Mouse (Mus musculus) liver, adult 2 months (tissue): Measurements from ENCODE around the gene Olfr1155. TPM values are rescaled to one million over a fixed set of nuclear protein-coding genes. Genes with fewer than 3 reads are reported as not detected.

ENCODE experiments used
- DNase-seq: peaks from one replicate; pipeline ENCODE4 v3.0.0-alpha.2; 2011; ENCODE audit warnings: low read depth, low spot score; ENCODE audit errors: extremely low read depth
- H3K27ac ChIP-seq: fragments of 200-500 bp; replicated peaks from 2 replicates; pipeline ENCODE4 v1.5.1; 2012; ENCODE audit warnings: low read depth, mild to moderate bottlenecking, control low read depth, inconsistent platforms, low read length; ENCODE audit not compliant: insufficient read depth
- H3K27me3 ChIP-seq: fragments of 200-500 bp; 2 replicates; pipeline ENCODE4 v1.6.1; 2012; ENCODE audit warnings: mild to moderate bottlenecking, moderate library complexity, low read length, inconsistent platforms; ENCODE audit not compliant: control insufficient read depth, insufficient read depth
- H3K36me3 ChIP-seq: fragments of 200-500 bp; 2 replicates; pipeline ENCODE4 v1.6.1; 2012; ENCODE audit warnings: low read length, inconsistent platforms; ENCODE audit not compliant: control insufficient read depth, insufficient read depth
- H3K4me1 ChIP-seq: fragments of 200-500 bp; 2 replicates; pipeline ENCODE4 v1.6.1; 2011; ENCODE audit warnings: low read length; ENCODE audit not compliant: control insufficient read depth, insufficient read depth
- H3K4me3 ChIP-seq: fragments of 200-500 bp; 2 replicates; pipeline ENCODE4 v1.5.1; 2011; ENCODE audit warnings: low read depth, mild to moderate bottlenecking, control low read depth, low read length, moderate library complexity; ENCODE audit not compliant: insufficient read depth
- H3K79me2 ChIP-seq: fragments of 200-500 bp; 2 replicates; pipeline ENCODE4 v1.6.1; 2012; ENCODE audit warnings: inconsistent platforms, mild to moderate bottlenecking, low read length, moderate library complexity; ENCODE audit not compliant: control insufficient read depth, insufficient read depth
- H3K9ac ChIP-seq: fragments of 200-500 bp; 2 replicates; pipeline ENCODE4 v1.6.1; 2012; ENCODE audit warnings: low read depth, mild to moderate bottlenecking, control low read depth, inconsistent platforms, low read length
- CTCF ChIP-seq: fragments of 200-500 bp; IDR thresholded peaks from 2 replicates; pipeline ENCODE4 v1.5.1; 2011; ENCODE audit warnings: low read depth, low read length, control low read depth
- POLR2A ChIP-seq: fragments of 200-500 bp; IDR thresholded peaks from 2 replicates; pipeline ENCODE4 v1.6.1; 2011; ENCODE audit warnings: low read length, control low read depth; ENCODE audit not compliant: insufficient read depth; ENCODE audit errors: extremely low read depth
- WGBS: fragments of 180-500 bp; shearing (Covaris S2); methylation state at CpG from one replicate; pipeline ENCODE4 v1.1.7; 2018; 5-methylcytosine and 5-hydroxymethylcytosine counted together
- polyA plus RNA-seq: library from polyadenylated mRNA; depleted of rRNA; stranded (reverse); fragments of >200 nt; gene quantifications from 2 replicates; pipeline ENCODE4 v1.2.3, GENCODE M21; 2012; rRNA removed
- total RNA-seq: library from RNA; depleted of rRNA; stranded (reverse); fragments of >200 nt; gene quantifications from 2 replicates; pipeline ENCODE4 v1.2.3, GENCODE M21; 2014; rRNA removed

Olfr1155 gene
- total and polyA plus RNA-seq, 2 experiments, result not detected

GRCm38 (mm10) chr2:87894662-87895061 lies 50.3 kb downstream of the Olfr1155 start, which contains the start of gene Olfr1153:
Olfr1153 (plus strand) TSS chr2:87894962.
- 57% methylated on average over 1 of the region's 1 CpGs for WGBS
- H3K27me3 ChIP-seq, result no peaks in the 10 kb centered on the region

More at GRCm38 (mm10) chr2:87894662-87895061, 50.3 kb downstream of the Olfr1155 start, which contains the start of gene Olfr1153:
- TF ChIP-seq CTCF, result no peak
- TF ChIP-seq POLR2A, result no peak
- Histone ChIP-seq H3K36me3 (no peaks in the 10 kb centered on the region), H3K9ac (no peak within 1 kb of the TSS), H3K79me2 (no peaks in the 10 kb centered on the region), H3K4me1 (no peaks in the 10 kb centered on the region), H3K27ac (no peak within 1 kb of the TSS), H3K4me3 (no peak within 1 kb of the TSS)
- DNase-seq, result no peak

Other genes starting within 250 kb of the Olfr1155 start
- gene Olfr1137, start 232.0 kb downstream of the Olfr1155 start, total RNA-seq, result not detected in 2 replicates
- not detected in 2 replicates for gene Olfr1137, start 232.0 kb downstream of the Olfr1155 start, polyA plus RNA-seq
- not detected in 2 replicates for gene Olfr1138, start 205.2 kb downstream of the Olfr1155 start, total RNA-seq
- gene Olfr1138, start 205.2 kb downstream of the Olfr1155 start, polyA plus RNA-seq, result not detected in 2 replicates
- gene Olfr1140, start 201.4 kb downstream of the Olfr1155 start, total RNA-seq, result not detected in 2 replicates
- not detected in 2 replicates for gene Olfr1140, start 201.4 kb downstream of the Olfr1155 start, polyA plus RNA-seq
- not detected in 2 replicates for gene Olfr1141, start 191.1 kb downstream of the Olfr1155 start, total RNA-seq
- gene Olfr1141, start 191.1 kb downstream of the Olfr1155 start, polyA plus RNA-seq, result not detected in 2 replicates
- not detected in 2 replicates for gene Olfr152, start 165.7 kb downstream of the Olfr1155 start, total RNA-seq
- gene Olfr152, start 165.7 kb downstream of the Olfr1155 start, polyA plus RNA-seq, result not detected in 2 replicates
- not detected in 2 replicates for gene Olfr1143, start 144.5 kb downstream of the Olfr1155 start, total RNA-seq
- not detected in 2 replicates for gene Olfr1143, start 144.5 kb downstream of the Olfr1155 start, polyA plus RNA-seq
- not detected in 2 replicates for gene Olfr1145, start 135.3 kb downstream of the Olfr1155 start, total RNA-seq
- not detected in 2 replicates for gene Olfr1145, start 135.3 kb downstream of the Olfr1155 start, polyA plus RNA-seq
- gene Olfr1148, start 114.6 kb downstream of the Olfr1155 start, total RNA-seq, result not detected in 2 replicates
- gene Olfr1148, start 114.6 kb downstream of the Olfr1155 start, polyA plus RNA-seq, result not detected in 2 replicates
- not detected in 2 replicates for gene Olfr1150-ps1, start 101.1 kb downstream of the Olfr1155 start, total RNA-seq
- gene Olfr1150-ps1, start 101.1 kb downstream of the Olfr1155 start, polyA plus RNA-seq, result not detected in 2 replicates
- gene Olfr1151, start 89.3 kb downstream of the Olfr1155 start, total RNA-seq, result not detected in 2 replicates
- gene Olfr1151, start 89.3 kb downstream of the Olfr1155 start, polyA plus RNA-seq, result not detected in 2 replicates
- gene Olfr1152, start 78.6 kb downstream of the Olfr1155 start, total RNA-seq, result not detected in 2 replicates
- not detected in 2 replicates for gene Olfr1152, start 78.6 kb downstream of the Olfr1155 start, polyA plus RNA-seq
- not detected in 2 replicates for gene Olfr1153, start 50.2 kb downstream of the Olfr1155 start, total RNA-seq
- not detected in 2 replicates for gene Olfr1153, start 50.2 kb downstream of the Olfr1155 start, polyA plus RNA-seq
- gene Olfr1154, start 40.0 kb downstream of the Olfr1155 start, total RNA-seq, result not detected in 2 replicates
- not detected in 2 replicates for gene Olfr1154, start 40.0 kb downstream of the Olfr1155 start, polyA plus RNA-seq
- gene Olfr1156, start 8.0 kb upstream of the Olfr1155 start, total RNA-seq, result not detected in 2 replicates
- not detected in 2 replicates for gene Olfr1156, start 8.0 kb upstream of the Olfr1155 start, polyA plus RNA-seq
- gene Olfr1157, start 23.2 kb upstream of the Olfr1155 start, total RNA-seq, result not detected in 2 replicates
- not detected in 2 replicates for gene Olfr1157, start 23.2 kb upstream of the Olfr1155 start, polyA plus RNA-seq
- gene Olfr74, start 29.5 kb upstream of the Olfr1155 start, total RNA-seq, result not detected in 2 replicates
- gene Olfr74, start 29.5 kb upstream of the Olfr1155 start, polyA plus RNA-seq, result not detected in 2 replicates
- gene Olfr1158, start 45.0 kb upstream of the Olfr1155 start, total RNA-seq, result not detected in 2 replicates
- gene Olfr1158, start 45.0 kb upstream of the Olfr1155 start, polyA plus RNA-seq, result not detected in 2 replicates
- not detected in 2 replicates for gene Olfr1160, start 63.1 kb upstream of the Olfr1155 start, total RNA-seq
- not detected in 2 replicates for gene Olfr1160, start 63.1 kb upstream of the Olfr1155 start, polyA plus RNA-seq
- gene Olfr1161, start 77.6 kb upstream of the Olfr1155 start, total RNA-seq, result not detected in 2 replicates
- not detected in 2 replicates for gene Olfr1161, start 77.6 kb upstream of the Olfr1155 start, polyA plus RNA-seq
- not detected in 2 replicates for gene Olfr73, start 92.6 kb upstream of the Olfr1155 start, total RNA-seq
- gene Olfr73, start 92.6 kb upstream of the Olfr1155 start, polyA plus RNA-seq, result not detected in 2 replicates
- gene Olfr1162, start 106.0 kb upstream of the Olfr1155 start, total RNA-seq, result not detected in 2 replicates
- gene Olfr1162, start 106.0 kb upstream of the Olfr1155 start, polyA plus RNA-seq, result not detected in 2 replicates
- not detected in 2 replicates for gene Olfr1163, start 126.7 kb upstream of the Olfr1155 start, total RNA-seq
- not detected in 2 replicates for gene Olfr1163, start 126.7 kb upstream of the Olfr1155 start, polyA plus RNA-seq
- gene Olfr1164, start 148.8 kb upstream of the Olfr1155 start, total RNA-seq, result not detected in 2 replicates
- not detected in 2 replicates for gene Olfr1164, start 148.8 kb upstream of the Olfr1155 start, polyA plus RNA-seq
- gene Olfr1166, start 183.1 kb upstream of the Olfr1155 start, total RNA-seq, result not detected in 2 replicates
- not detected in 2 replicates for gene Olfr1166, start 183.1 kb upstream of the Olfr1155 start, polyA plus RNA-seq
- gene Olfr1167, start 210.1 kb upstream of the Olfr1155 start, total RNA-seq, result not detected in 2 replicates
- gene Olfr1167, start 210.1 kb upstream of the Olfr1155 start, polyA plus RNA-seq, result not detected in 2 replicates
- not detected in 2 replicates for gene Olfr1168, start 236.7 kb upstream of the Olfr1155 start, total RNA-seq
- not detected in 2 replicates for gene Olfr1168, start 236.7 kb upstream of the Olfr1155 start, polyA plus RNA-seq